Mouse (Mus musculus): Measurements from ENCODE around the gene 2810004N23Rik.

2810004N23Rik gene

DNA sequence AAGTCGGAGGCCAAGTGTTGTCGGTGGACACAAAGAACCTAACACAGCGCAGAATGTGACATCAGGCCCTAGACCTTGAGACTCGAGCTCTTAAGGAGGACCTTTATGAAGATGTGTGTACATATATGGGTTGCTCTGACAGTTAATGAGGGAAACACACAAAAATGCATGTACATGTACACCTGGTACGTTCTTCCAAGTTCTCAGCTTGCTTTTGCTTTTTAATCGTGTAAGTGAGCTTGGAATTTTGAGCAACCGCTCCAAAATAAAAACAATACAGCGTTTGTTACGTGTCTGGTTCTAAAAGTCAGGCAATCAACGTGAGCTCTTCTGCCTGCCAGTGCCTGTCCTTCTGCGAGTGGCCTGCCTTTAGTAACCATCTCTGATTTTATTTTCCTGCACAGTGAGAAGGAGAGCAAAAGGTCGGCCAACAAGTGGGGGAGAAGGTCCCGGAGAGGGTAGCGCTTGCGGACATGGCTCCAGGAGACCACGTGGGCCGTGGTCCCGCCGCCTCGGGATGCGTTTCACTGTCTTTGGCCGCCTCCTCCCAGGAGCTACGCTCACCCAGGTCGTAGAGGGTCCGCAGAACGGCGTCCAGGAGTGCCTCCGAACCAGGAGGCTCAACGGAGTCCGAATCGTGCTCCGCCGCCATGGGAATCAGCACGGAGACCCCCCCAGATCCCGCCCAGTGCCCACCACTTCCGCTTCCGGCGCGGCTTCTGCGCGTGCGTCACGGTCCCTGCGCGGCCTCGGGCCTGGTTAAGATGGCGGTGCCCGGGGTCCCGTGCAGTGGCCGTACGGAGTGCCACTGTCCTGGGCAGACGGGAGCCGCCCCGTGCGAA, at the start of gene 2810004N23Rik, which contains the start of gene Gnpat:
2810004N23Rik (minus strand) TSS at position 800 of the 842 bp plus-strand sequence.
Gnpat (plus strand) TSS at position 713 of the 842 bp plus-strand sequence.
- peak; percentile 94 for DNase-seq (ENCODE audit: low read depth)

DNA sequence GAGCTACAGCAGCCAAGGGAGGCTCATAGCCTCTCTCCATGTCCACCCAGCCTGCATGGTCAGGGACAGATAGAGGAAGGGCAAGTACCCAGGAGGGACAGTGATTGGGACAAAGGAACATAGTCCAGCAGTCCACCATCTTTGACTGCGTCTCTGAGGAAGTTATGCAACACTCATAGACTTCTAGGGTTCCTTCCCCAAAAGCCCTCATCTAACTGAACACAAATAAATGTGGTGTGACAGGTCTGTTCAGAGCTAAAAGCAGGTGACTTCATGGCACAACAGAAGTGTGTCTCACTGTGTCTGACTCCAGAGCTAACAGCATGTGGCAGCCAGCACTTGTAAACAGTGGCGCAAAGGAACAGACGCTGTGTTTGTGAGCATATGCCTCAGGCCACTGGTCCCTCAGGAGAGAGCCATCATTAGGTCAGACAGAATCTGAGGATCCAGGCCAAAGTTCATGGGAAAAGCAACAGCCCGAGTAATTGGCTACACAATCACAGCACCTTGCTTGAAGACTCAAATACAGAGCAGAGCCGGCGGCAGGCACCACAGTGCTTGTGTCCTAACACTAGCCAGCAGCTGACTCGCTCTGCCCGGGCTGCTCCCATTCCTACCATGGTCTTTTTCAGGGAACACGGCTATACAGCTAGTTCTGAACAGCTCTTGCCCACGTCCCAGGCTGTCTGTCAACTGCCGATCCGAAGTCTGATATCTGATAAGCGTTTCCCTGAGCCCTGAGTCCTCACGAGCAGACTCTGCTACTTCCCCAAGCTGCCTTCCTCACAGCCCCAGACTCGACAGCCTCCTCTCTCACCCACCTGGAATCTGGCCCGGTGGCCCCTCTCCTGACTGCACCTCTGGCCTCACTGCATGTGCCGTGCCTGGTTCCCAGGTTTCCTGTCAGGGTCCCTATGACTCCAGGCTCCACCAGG, 49.3 kb upstream of the 2810004N23Rik start:
- no peak for DNase-seq (ENCODE audit: low read depth)

- DNase-seq (ENCODE audit: low read depth), result no peak
These were observed 47.4 kb upstream of the 2810004N23Rik start for GRCm38 (mm10) chr8:124910349-124910748.

- DNase-seq (ENCODE audit: low read depth), result no peak
These were observed 47.0 kb upstream of the 2810004N23Rik start for GRCm38 (mm10) chr8:124909936-124910335.

GRCm38 (mm10) chr8:124905482-124905881, 42.6 kb upstream of the 2810004N23Rik start:
- DNase-seq (ENCODE audit: low read depth), result no peak

DNA sequence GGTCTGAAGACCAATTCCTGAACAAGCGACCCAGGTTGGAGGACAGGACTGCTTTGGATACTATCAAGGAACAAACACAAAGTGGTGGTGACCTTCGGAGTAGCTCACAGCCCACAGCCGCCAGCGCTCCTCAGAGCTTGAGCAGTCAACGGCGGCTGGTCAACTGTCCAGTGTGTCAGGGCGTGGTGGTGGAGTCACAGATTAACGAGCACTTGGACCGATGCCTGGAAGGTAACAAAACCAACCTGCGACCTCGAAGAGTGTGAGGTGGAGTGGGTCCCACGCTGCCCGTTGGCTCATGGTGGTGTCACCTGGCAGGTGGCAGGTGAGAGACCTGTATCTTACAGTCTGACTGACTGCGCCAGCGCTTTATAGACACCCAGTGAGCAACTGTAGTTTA, 40.3 kb upstream of the 2810004N23Rik start:
- no peak for DNase-seq (ENCODE audit: low read depth)

DNA sequence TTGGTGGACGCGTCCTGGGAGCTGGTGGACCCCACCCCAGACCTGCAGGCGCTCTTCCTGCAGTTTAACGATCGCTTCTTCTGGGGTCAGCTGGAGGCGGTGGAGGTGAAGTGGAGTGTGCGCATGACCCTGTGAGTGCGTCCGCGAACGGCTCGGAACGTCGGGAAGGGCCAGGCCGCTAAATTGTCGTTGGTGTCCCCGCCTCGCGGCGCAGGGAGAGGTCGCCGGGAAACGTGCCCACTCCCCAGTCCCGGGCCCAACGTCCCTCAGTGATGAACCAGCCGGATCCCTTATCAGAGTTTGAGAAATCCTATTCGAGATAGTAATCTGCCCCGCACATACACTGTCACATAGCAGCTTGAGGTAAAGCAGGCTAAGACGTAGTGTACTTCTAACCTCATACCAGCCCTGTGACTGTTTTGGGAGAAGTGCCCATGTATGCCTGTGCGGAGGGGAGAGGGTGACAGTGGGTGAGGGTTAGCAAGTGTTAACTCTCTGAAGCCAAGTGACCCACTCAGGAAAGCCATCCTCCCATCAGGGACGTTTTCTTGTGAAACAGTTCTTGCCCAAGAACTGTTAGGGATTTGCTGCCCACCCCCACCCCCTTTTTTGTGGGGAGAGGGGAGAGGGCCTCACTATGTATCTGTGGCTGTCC, 35.5 kb upstream of the 2810004N23Rik start:
- DNase-seq (ENCODE audit: low read depth), result peak; percentile 22

DNA sequence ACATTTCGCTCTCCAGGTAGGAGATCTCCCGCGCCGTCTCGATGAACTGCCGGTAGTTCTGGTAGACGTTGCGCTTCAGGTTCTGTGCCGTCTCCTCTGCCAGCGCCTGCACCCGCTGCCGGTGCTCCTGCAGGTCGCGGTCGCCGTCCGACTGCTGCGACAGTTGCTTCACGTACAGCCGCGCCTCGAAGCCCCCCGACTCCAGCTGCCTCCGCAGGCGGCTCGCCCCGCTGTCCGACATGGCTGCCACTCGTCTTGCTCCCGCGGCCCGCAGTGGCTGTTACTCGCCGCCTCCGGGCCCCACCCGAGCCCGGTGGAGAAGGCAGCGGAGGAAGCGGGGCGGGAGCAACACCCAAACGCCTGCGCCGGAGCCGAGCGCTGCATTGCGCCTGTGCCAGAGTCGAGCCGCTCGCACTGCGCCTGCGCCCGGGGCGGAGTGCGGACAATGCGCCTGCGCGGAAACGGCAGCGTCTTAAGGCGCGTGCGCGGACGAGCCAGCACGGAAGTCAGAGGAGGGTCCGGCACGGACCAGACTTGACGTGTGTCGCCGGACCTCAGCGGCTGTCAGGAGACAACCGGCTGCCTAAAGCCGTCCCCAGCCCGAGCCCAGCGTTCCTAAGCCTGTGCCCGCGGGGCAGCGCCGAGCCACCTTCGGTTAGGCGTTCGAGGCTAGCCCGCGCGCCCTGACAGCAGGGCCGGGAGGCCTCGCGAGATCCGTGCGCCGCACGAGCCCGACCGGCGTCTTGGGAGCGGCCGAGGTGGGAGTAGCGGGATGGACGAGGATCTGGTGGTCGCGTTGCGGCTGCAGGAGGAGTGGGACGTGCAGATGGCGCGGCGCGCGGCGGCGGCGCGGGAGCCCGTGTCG, 34.7 kb upstream of the 2810004N23Rik start, which contains the start of the genes Exoc8 and Sprtn:
Exoc8 (minus strand) TSS at position 320 of the 865 bp plus-strand sequence.
Sprtn (plus strand) TSS at position 501 of the 865 bp plus-strand sequence.
- DNase-seq (ENCODE audit: low read depth), result peak; percentile 99

- peak; percentile 75 for DNase-seq (ENCODE audit: low read depth)
These were observed 33.9 kb upstream of the 2810004N23Rik start for GRCm38 (mm10) chr8:124896632-124897385.

- no peak for DNase-seq (ENCODE audit: low read depth)
These were observed 33.2 kb upstream of the 2810004N23Rik start for GRCm38 (mm10) chr8:124896010-124896631.

GRCm38 (mm10) chr8:124892596-124892995, 29.7 kb upstream of the 2810004N23Rik start:
- peak; percentile 13 for DNase-seq (ENCODE audit: low read depth)

- DNase-seq (ENCODE audit: low read depth), result peak; percentile 27
These were observed 25.5 kb upstream of the 2810004N23Rik start for GRCm38 (mm10) chr8:124888385-124888784.

DNA sequence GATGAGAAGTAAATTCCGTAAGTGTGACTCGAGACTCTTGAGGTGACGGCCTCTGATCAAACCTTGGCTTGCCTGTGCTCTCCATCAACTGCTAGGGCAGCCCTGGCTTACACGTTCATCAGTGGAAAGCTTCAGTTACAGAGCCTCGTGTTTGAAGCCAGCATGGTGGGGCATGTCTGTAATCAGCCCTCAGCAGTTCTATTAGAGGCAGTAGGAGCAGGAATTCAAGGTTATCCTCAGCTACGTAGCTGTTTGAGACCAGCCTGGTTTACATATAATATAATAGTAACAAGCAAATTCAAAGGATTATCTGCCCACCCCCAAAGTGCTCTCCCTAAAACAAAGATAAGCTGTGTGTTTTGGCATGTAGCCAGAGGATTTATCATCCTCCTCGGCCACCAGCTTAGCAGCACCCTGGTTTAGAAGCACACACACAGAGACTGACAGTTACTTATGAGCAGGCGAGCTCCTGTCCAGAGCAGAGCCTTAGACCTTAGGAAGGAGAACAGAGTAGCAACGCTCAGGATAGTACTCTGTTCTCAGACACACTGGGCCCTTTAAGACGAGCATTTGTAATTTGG, 16.1 kb upstream of the 2810004N23Rik start:
- DNase-seq (ENCODE audit: low read depth), result no peak

DNA sequence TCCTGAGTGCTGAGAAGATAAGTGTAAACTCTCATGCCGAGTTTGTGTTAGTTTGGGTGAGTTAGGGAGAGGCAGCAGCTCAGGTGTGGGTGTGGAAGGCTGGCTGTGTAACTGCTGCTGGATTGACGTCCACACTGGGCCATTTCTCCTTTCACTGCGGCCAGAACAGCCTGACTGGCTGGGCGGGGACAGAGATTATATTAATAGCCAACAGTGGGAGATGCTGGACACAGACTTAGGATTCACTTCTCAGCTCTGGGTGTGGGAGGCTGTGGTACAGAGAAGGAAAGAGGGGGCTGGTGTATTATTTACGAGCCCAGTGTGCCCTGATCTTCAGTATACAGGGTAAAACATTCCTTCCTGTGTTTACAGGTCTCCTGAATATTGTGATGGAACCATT, 15.2 kb upstream of the 2810004N23Rik start:
- no peak for DNase-seq (ENCODE audit: low read depth)

- no peak for DNase-seq (ENCODE audit: low read depth)
These were observed 9.8 kb upstream of the 2810004N23Rik start for GRCm38 (mm10) chr8:124872690-124873089.

DNA sequence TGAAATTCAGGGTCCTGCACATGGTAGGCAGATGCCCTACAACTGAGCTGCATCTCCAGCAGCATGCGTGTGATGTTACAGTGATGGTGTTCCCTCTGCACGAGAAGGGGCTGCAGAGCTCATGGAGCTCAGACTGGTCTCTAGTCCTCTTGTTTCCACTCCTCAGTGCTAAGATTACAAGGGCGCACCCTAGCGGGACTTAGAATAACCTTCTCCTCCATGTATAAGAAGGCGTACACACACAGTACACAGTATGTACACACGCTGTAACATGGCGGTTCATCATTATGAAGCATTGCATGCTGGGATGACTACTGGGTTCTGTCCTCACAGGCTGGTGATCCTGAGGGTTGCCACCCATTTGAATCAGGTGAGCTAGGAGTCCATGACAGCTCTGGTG, 9.2 kb upstream of the 2810004N23Rik start:
- DNase-seq (ENCODE audit: low read depth), result no peak

DNA sequence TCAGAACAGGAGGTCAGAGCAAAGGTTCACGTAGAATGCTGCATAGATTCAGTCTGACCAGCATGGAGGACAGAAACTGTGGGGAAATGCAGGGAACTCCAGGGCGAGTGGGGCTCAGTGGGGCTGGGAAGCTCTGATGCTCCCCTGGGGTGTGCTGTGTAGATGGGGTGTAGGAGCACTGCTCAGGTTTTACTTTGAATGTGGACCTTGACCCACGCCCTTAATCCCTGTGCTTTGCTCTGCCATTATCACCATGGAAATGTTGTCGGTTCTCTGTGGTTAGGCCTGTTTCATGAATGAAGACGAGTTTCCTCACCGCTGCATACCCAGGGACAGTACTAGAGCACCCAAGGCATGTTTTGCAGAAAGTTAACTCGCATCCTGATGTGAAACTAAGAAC, 8.6 kb upstream of the 2810004N23Rik start:
- DNase-seq (ENCODE audit: low read depth), result no peak

DNA sequence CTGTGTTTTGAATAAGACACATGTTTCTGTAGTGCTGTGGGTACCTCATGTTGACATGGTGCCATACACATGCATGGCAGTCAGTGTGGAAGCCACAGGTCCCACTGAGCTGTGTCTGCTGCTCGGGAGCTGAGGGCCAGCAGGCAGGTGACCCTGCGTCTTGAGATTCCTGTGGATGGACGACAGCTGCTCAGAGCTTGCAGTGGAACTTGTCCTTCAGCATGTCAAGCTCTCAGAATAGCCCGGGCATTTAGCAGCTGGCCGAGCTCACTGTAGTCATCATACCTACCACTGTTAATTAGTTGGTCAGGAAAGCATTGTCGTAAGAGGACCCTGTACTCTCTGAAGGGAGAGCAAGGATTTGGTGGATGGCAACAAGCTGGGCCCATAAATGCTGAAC, 6.8 kb upstream of the 2810004N23Rik start:
- no peak for DNase-seq (ENCODE audit: low read depth)

DNA sequence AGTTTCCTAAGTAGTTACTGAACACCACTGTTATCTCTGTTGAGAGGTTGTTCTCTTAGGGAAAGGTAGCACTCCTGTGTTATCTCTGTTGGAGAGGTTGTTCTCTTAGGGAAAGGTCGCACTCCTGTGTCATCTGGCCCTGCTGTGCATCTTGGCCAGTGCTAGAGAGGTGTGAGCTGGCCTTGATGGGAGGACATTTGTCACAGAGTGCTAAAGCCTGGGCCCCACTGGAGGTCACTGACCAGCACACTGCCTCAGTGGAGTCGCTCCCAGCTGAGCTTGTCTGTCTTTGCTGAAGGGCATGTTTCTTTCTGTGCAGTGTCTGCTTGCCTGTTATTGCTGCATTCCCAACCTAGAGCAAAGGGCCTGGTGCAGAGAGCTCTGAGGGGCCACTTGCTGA, 4.2 kb upstream of the 2810004N23Rik start:
- DNase-seq (ENCODE audit: low read depth), result no peak
